Comparison of ENCODE assay signal across 11 mouse cellular contexts in the genomic region with DNA sequence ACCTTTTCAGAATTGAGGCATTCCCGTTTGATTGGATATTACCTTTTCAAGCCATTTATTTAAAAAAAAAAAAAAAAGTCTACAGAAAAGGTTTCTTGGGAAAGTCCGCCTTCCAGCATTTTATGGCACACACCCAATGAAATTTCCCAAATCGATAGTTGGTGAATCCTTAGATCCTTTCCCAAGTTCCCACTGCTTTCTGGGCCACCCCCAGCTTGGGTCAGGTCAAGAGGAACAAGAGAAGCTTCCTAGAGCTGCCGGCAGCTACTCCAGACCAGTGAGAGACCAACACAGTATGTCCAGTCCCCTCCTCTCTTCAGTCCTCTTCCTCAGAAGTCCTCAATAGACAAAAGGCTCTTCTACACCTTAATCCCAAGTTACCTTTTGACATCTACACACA. TPM values are rescaled to one million over a fixed set of nuclear protein-coding genes. Genes with fewer than 3 reads are reported as not detected.
A peak's percentile ranks its signal among the peaks of the same experiment; 100 is the strongest.
DNase-seq lines count a peak whose midpoint lies in the region; ATAC-seq and TF ChIP-seq lines count a peak whose summit lies in the region.
"Had no signal": no experiment of that assay in that cellular context is flagged by ENCODE, and none has a peak within 500 bp of the region (broad histone marks: within the 10 kb centered on the region; RNA-seq: fewer than 3 reads in every experiment).

No protein-coding gene starts in this region.

- H3ac ChIP-seq in myocyte (ENCODE audit: control insufficient read depth, insufficient read length): no peak overlapping the region

- H3K27ac ChIP-seq in heart, postnatal 0 days (ENCODE audit: low read depth): peak overlapping the region; percentile 58; the same call in 1 of the 2 replicates
- H3K27ac ChIP-seq in embryonic facial prominence, embryonic 14.5 days (replicated peaks; ENCODE audit: low read depth, low read length): no peak overlapping the region
- no peak overlapping the region for H3K27ac ChIP-seq in limb, embryonic 12.5 days

- peak overlapping the region; percentile 43 for H3K9ac ChIP-seq in heart, postnatal 0 days (replicated peaks; ENCODE audit: low read depth, low read length)
- H3K9ac ChIP-seq in embryonic facial prominence, embryonic 14.5 days (ENCODE audit: low read depth, low read length): 0 out of 2 replicates have a peak overlapping the region, but pooled peaks have one; percentile 56
- no peak overlapping the region for H3K9ac ChIP-seq in limb, embryonic 12.5 days (replicated peaks)

- H3K4me2 ChIP-seq in heart, postnatal 0 days (ENCODE audit: low read depth, low read length): peak overlapping the region; percentile 86
- H3K4me2 ChIP-seq in embryonic facial prominence, embryonic 14.5 days (ENCODE audit: low read depth, low read length): peak overlapping the region; percentile 65
- peak overlapping the region; percentile 58 for H3K4me2 ChIP-seq in limb, embryonic 12.5 days
- H3K4me2 ChIP-seq in myocyte (ENCODE audit: low read depth): peak overlapping the region; percentile 95

- H3K4me1 ChIP-seq in heart, postnatal 0 days (ENCODE audit: control insufficient read depth, insufficient read depth): peaks cover 10% of the 10 kb centered on the region; the same call in 1 of the 2 replicates
- 0 out of 2 replicates have a peak, but pooled peaks cover 7% of the 10 kb centered on the region for H3K4me1 ChIP-seq in embryonic facial prominence, embryonic 14.5 days (ENCODE audit: control insufficient read depth, insufficient read depth, low read length)
- peaks cover 18% of the 10 kb centered on the region for H3K4me1 ChIP-seq in limb, embryonic 12.5 days (replicated peaks)

- WGBS in heart, postnatal 0 days: 25% methylated on average over 4 of the region's 4 CpGs
- 13% methylated on average over 4 of the region's 4 CpGs for WGBS in embryonic facial prominence, embryonic 14.5 days
- WGBS in limb, embryonic 12.5 days: 13% methylated on average over 4 of the region's 4 CpGs

- no peak for DNase-seq in heart, postnatal 0 days (ENCODE audit: low spot score)
- DNase-seq in heart, adult 18-20 months: no peak
- DNase-seq in embryonic facial prominence, embryonic 14.5 days (ENCODE audit: low spot score): no peak
- no peak for DNase-seq in cerebellum, postnatal 25 days
- no peak for DNase-seq in left cerebral cortex, adult 18-20 months (ENCODE audit: low spot score in 2 of 2)
- DNase-seq: cerebellum, adult 18-20 months; layer of hippocampus, adult 9-11 months had no signal

- H3K4me3 ChIP-seq in heart, postnatal 0 days (ENCODE audit: low read depth, low read length): peak overlapping the region; percentile 45
- H3K4me3 ChIP-seq in embryonic facial prominence, embryonic 14.5 days (ENCODE audit: low read depth, low read length): peak overlapping the region; percentile 34
- peak overlapping the region; percentile 32 for H3K4me3 ChIP-seq in limb, embryonic 12.5 days (replicated peaks)
- peak overlapping the region; percentile 16 for H3K4me3 ChIP-seq in myocyte

- no peaks in the 10 kb centered on the region for H3K36me3 ChIP-seq in heart, postnatal 0 days (replicated peaks; ENCODE audit: control insufficient read depth, insufficient read depth, low read length)
- no peaks in the 10 kb centered on the region for H3K36me3 ChIP-seq in embryonic facial prominence, embryonic 14.5 days (ENCODE audit: control insufficient read depth, insufficient read depth, low read length)
- no peaks in the 10 kb centered on the region for H3K36me3 ChIP-seq in limb, embryonic 12.5 days
- no peaks in the 10 kb centered on the region for H3K36me3 ChIP-seq in myocyte (ENCODE audit: control insufficient read depth, insufficient read depth)
- H3K36me3 ChIP-seq: G1E had no signal

- ATAC-seq in heart, postnatal 0 days (ENCODE audit: insufficient read depth, low read depth): no peak
- ATAC-seq in embryonic facial prominence, embryonic 14.5 days (ENCODE audit: low read depth): no peak
- ATAC-seq in limb, embryonic 12.5 days (ENCODE audit: insufficient number of reproducible peaks, insufficient read depth, low FRiP score, low TSS enrichment, low read depth): no peak
- ATAC-seq in granulocyte monocyte progenitor cell, adult 5-6 weeks (replicated peaks; ENCODE audit: poor library complexity, severe bottlenecking): no peak

- no peaks in the 10 kb centered on the region for H3K9me3 ChIP-seq in heart, postnatal 0 days (replicated peaks; ENCODE audit: control insufficient read depth, low read length)
- H3K9me3 ChIP-seq in embryonic facial prominence, embryonic 14.5 days (ENCODE audit: control insufficient read depth, low read length): no peaks in the 10 kb centered on the region
- H3K9me3 ChIP-seq in limb, embryonic 12.5 days: no peaks in the 10 kb centered on the region

- no peaks in the 10 kb centered on the region for H3K79me2 ChIP-seq in myocyte (ENCODE audit: control insufficient read depth, insufficient read depth)

- H3K27me3 ChIP-seq in heart, postnatal 0 days (ENCODE audit: control insufficient read depth, insufficient read depth, low read length): no peaks in the 10 kb centered on the region
- H3K27me3 ChIP-seq in embryonic facial prominence, embryonic 14.5 days (replicated peaks; ENCODE audit: control insufficient read depth, insufficient read depth, low read length): peaks cover 21% of the 10 kb centered on the region; the same call in 1 of the 2 replicates
- H3K27me3 ChIP-seq in limb, embryonic 12.5 days: peaks cover 24% of the 10 kb centered on the region
- no peaks in the 10 kb centered on the region for H3K27me3 ChIP-seq in myocyte (ENCODE audit: control insufficient read depth, insufficient read depth, insufficient read length)

- TF ChIP-seq EP300 in heart, postnatal 0 days (IDR thresholded peaks at IDR 0.05; ENCODE audit: low read depth): no peak

- TF ChIP-seq POLR2A in myocyte (IDR thresholded peaks at IDR 0.05; ENCODE audit: insufficient read length, low read depth): no peak

- no peak for TF ChIP-seq CTCF in heart, postnatal 0 days (IDR thresholded peaks at IDR 0.05; ENCODE audit: low read depth)

TF ChIP-seq in myocyte, 11 proteins besides CTCF, POLR2A, EP300 and RAD21:
- no peak for TF ChIP-seq REST (IDR thresholded peaks at IDR 0.05; ENCODE audit: insufficient read depth, insufficient read length)

RNA-seq across cellular contexts. Expression of gene Egln3, which starts 40.5 kb away (rescaled TPM):
- total RNA-seq in heart, postnatal 0 days (2014; rRNA removed; ENCODE audit: low replicate concordance): 56.8 and 61.4 TPM in 2 replicates
- polyA plus RNA-seq in heart, postnatal 0 days (2015; fragmentation: Nextera tagmentation; extraction: Ambion mirVana): 12.4 and 13.5 TPM in 2 replicates
- 10 to 100 TPM; 63.6 to 77.8 TPM for total RNA-seq in heart, adult 18-20 months (2021)
- 12.0 and 16.5 TPM in 2 replicates for polyA plus RNA-seq in embryonic facial prominence, embryonic 14.5 days (2014; fragmentation: Nextera tagmentation; extraction: Ambion mirVana)
- 3.0 and 3.4 TPM in 2 replicates for polyA plus RNA-seq in limb, embryonic 12.5 days (2016; fragmentation: Nextera tagmentation; extraction: Ambion mirVana)
- polyA plus RNA-seq in myocyte (2012; fragmentation: generic; extraction: Trizol): 130 TPM
- total RNA-seq in granulocyte monocyte progenitor cell, adult 5-6 weeks (2014; fragmentation: Nextera tagmentation): 40.2 and 52.0 TPM in 2 replicates
- 20.5 and 22.9 TPM in 2 replicates for total RNA-seq in granulocyte monocyte progenitor cell, adult 5-6 weeks (2017)
- total RNA-seq in left cerebral cortex, adult 18-20 months (2021): 10 to 100 TPM; 10.2 to 11.2 TPM
- polyA plus RNA-seq: G1E had no signal
